Mouse (Mus musculus): Measurements from ENCODE around the gene Rin2.

GRCm38 (mm10) chr2:145724288-145724687 is 49.3 kb downstream of the Rin2 start:
- TF ChIP-seq POLR2A (IDR thresholded peaks at IDR 0.05; ENCODE audit: extremely low read depth, insufficient read depth, low read length) (no peak), CTCF (IDR thresholded peaks at IDR 0.05; ENCODE audit: low read depth, low read length) (no peak)

Data from liver, adult 2 months (tissue).